Mouse (Mus musculus) naive thymus-derived CD4-positive, alpha-beta T cell, adult 2 months (primary cell): ENCODE measurements around the gene AA467197.

Experiments used
- DNase-seq: peaks from one replicate; pipeline ENCODE4 v3.0.0-alpha.2; 2011; ENCODE audit warnings: low read depth

Gene AA467197

GRCm38 (mm10) chr2:122636686-122637085, at the start of gene AA467197:
AA467197 (plus strand) TSS chr2:122636986.
- no peak for DNase-seq

GRCm38 (mm10) chr2:122587861-122588519, 48.8 kb upstream of the AA467197 start:
- DNase-seq, result no peak

- DNase-seq, result no peak
Observed at GRCm38 (mm10) chr2:122590351-122590750, 46.4 kb upstream of the AA467197 start.

GRCm38 (mm10) chr2:122591213-122591612, 45.6 kb upstream of the AA467197 start:
- no peak for DNase-seq

GRCm38 (mm10) chr2:122595461-122595860, 41.3 kb upstream of the AA467197 start:
- no peak for DNase-seq

DNA sequence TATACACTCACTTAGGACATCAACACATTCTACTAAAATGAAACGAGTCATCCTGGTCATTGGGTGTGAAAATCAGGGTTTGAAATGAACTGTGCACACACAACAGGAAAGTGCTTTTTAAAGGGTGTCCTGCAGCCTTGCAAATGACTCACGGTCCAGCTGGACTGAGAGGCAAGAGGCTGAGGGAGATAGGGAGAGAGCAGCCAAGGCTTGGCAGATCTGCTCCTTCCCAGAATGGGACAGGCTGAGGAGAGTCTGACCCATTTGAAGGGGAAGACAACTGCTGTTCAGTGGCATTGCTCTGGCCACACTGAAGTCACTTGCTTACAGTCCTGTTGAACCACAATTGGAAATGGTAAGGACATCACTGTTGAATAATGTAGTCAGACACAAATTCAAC, 37.0 kb upstream of the AA467197 start:
- DNase-seq, result no peak

GRCm38 (mm10) chr2:122601354-122601753, 35.4 kb upstream of the AA467197 start:
- no peak for DNase-seq

- no peak for DNase-seq
Observed at GRCm38 (mm10) chr2:122605829-122606228, 31.0 kb upstream of the AA467197 start.

DNA sequence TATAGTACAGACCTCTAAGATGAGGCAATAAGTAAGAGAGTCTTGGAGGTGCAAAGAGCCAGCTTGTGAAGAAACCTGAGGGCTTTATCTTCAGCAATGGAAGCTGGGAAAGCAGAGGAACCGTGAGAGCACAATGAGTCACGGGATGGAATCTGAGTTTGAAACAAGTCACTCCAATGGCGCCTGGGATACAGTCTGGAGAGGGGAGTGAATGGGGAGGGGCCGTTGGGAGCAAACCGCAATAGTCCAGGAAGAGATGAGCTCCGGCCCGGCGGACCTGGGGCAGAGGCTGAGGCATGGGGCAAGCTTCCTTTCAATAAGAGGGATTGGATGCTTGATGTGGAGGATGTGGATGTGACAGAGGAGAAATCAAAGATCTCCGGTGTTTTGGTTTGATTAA, 28.0 kb upstream of the AA467197 start:
- DNase-seq, result no peak

- DNase-seq, result no peak
Observed at GRCm38 (mm10) chr2:122610746-122611653, 25.8 kb upstream of the AA467197 start, which contains the start of gene Gatm. Gatm (minus strand) TSS chr2:122611303.

GRCm38 (mm10) chr2:122611654-122611973, 25.2 kb upstream of the AA467197 start:
- no peak for DNase-seq

- DNase-seq, result no peak
Observed at GRCm38 (mm10) chr2:122616237-122616636, 20.5 kb upstream of the AA467197 start.

- no peak for DNase-seq
Observed at GRCm38 (mm10) chr2:122617792-122618191, 19.0 kb upstream of the AA467197 start.

DNA sequence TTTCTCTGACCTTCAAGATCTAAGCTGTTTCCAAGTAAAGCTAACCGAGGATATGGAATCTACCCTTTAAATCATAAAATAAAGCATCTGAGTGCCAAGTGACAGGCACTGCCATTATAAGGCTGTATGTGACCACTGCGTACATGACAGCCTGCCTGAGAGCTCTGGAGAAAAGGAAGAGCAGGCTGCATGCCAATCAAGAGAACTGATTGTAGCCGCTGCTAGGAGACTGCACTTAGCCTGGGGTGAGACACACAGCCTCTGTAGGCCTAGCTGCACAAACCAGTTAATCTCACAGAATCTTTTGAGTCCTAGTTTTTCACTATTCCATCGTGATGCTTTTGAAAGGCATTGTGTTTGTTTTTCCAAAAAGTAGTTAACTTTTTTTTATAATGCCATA, 18.1 kb upstream of the AA467197 start:
- DNase-seq, result no peak

DNA sequence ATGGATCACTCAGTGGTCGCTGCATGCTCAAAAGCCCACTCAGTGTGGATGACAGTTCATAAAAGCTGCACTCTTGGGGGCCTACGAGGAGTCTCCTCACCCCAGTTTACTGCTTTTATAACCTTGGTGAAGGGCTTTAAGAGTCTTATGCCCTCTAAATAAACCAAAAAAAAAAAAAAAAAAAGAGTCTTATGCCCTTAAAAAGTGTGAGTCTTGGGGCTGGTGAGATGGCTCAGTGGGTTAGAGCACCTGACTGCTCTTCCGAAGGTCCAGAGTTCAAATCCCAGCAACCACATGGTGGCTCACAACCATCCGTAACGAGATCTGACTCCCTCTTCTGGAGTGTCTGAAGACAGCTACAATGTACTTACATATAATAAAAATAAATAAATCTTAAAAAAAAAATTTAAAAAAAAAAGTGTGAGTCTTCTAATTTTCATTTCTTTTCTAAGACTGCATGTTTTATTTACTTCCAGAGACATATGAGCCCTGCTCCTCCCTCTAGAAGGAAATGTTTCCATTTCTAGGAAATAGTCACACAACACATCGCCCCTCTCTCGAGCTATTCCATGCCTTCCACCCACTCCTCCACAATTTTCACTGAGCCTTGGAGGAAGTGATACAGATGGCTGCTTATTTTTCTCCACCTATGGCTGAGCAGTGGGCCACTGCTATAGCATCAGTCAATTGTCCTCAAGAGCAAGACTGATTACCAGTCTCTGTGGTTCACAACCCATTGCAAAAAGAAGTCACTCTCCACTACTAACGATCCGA, 15.3 kb upstream of the AA467197 start:
- DNase-seq, result no peak

- DNase-seq, result no peak
Observed at GRCm38 (mm10) chr2:122625930-122626329, 10.9 kb upstream of the AA467197 start.

- peak; percentile 85 for DNase-seq
Observed at GRCm38 (mm10) chr2:122628976-122629375, 7.8 kb upstream of the AA467197 start.

GRCm38 (mm10) chr2:122629871-122630270, 6.9 kb upstream of the AA467197 start:
- peak; percentile 18 for DNase-seq

DNA sequence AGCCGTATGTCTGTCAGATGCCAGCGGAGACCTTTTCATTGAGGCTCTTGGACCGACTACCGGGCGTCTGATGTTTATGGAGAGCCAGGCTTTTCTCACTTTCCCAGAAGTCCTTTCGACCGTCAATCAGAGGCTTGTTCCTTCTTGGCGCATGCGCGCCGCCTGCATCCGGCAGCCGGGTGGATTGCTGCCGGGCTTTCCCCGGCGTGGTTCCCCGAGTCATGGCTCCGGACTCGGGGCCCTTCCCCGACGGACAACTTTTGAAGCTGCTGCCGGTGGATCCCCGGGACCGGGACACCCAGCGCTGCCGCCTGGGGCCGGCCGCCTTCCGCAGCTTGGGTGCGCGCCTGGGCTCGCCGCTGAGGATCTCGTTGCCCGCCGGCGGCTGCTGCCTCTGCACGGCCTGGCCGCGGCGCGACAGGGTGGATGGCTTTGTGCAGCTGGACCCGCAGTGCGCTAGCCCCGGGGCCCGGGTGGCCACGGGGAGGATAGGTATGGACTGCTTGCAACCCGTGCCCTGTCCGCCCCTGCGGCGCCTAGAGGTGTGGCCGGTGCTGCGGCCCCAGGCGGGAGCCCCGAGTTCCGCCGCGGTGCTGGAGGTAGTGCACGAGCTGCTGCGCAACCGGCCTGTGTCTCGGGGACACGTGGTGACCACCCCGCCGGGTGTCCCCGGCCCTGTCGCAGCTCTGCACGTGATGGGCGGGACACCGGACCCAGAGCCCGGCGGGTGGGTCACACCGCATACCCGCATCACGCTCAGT, 6.1 kb upstream of the AA467197 start:
- peak; percentile 91 for DNase-seq

GRCm38 (mm10) chr2:122631226-122631801, 5.5 kb upstream of the AA467197 start:
- DNase-seq, result no peak

GRCm38 (mm10) chr2:122637526-122637997, 776 bp downstream of the AA467197 start:
- peak; percentile 78 for DNase-seq
